Mouse (Mus musculus) kidney, postnatal 14 days (tissue): ENCODE measurements at regions not wholly inside any gene's neighbourhood (a gene's known extent, or its start where the extent isn't known, plus 50 kb on each side); places are given as distances from the start of the nearest gene placed in this dataset.
A peak's percentile ranks its signal among the peaks of the same experiment; 100 is the strongest.
"Not testable (repeated sequence)": the region's sequence is repeated elsewhere in the genome, so short reads cannot be mapped to it uniquely, and the experiment has no call there.

Experiments
- DNase-seq: peaks from one replicate; pipeline ENCODE4 v3.0.0; 2022; ENCODE audit warnings: mixed read lengths

GRCm38 (mm10) chr1:30751138-30751907 lies 122.4 kb downstream of the Phf3 start:
- no peak for DNase-seq

- no peak for DNase-seq
Observed at GRCm38 (mm10) chr1:30741955-30742354, 131.8 kb downstream of the Phf3 start.

GRCm38 (mm10) chr1:30740831-30741230 lies 132.9 kb downstream of the Phf3 start:
- peak; percentile 48 for DNase-seq

GRCm38 (mm10) chr1:30721519-30721918 lies 152.2 kb downstream of the Phf3 start:
- no peak for DNase-seq

GRCm38 (mm10) chr1:30720829-30721228 lies 152.9 kb downstream of the Phf3 start:
- DNase-seq = no peak

GRCm38 (mm10) chr1:30718578-30718977 lies 155.1 kb downstream of the Phf3 start:
- DNase-seq = no peak

GRCm38 (mm10) chr1:30716346-30716745 lies 157.4 kb downstream of the Phf3 start:
- DNase-seq = no peak

GRCm38 (mm10) chr1:30701116-30701515 lies 172.6 kb downstream of the Phf3 start:
- no peak for DNase-seq

- peak; percentile 4 for DNase-seq
Observed at GRCm38 (mm10) chr1:30700399-30701081, 173.2 kb downstream of the Phf3 start.

- DNase-seq = no peak
Observed at GRCm38 (mm10) chr1:30696342-30696741, 177.4 kb downstream of the Phf3 start.

- no peak for DNase-seq
Observed at GRCm38 (mm10) chr1:30685318-30685717, 188.4 kb downstream of the Phf3 start.

- no peak for DNase-seq
Observed at GRCm38 (mm10) chr1:30683889-30684288, 189.8 kb downstream of the Phf3 start.

- DNase-seq = no peak
Observed at GRCm38 (mm10) chr1:30639807-30640206, 233.9 kb downstream of the Phf3 start.

GRCm38 (mm10) chr1:30632760-30633159 lies 241.0 kb downstream of the Phf3 start:
- no peak for DNase-seq

GRCm38 (mm10) chr1:30627796-30628195 lies 245.9 kb downstream of the Phf3 start:
- DNase-seq = not testable (repeated sequence)

GRCm38 (mm10) chr1:30595122-30595730 lies 278.5 kb downstream of the Phf3 start:
- peak; percentile 1 for DNase-seq

- DNase-seq = no peak
Observed at GRCm38 (mm10) chr1:30594036-30594435, 279.7 kb downstream of the Phf3 start.

- DNase-seq = no peak
Observed at GRCm38 (mm10) chr1:30590721-30591120, 283.0 kb downstream of the Phf3 start.

- DNase-seq = no peak
Observed at GRCm38 (mm10) chr1:30588885-30589284, 284.8 kb downstream of the Phf3 start.

- no peak for DNase-seq
Observed at GRCm38 (mm10) chr1:30588336-30588735, 285.4 kb downstream of the Phf3 start.

GRCm38 (mm10) chr1:30584806-30585205 lies 288.9 kb downstream of the Phf3 start:
- DNase-seq = peak; percentile 25

GRCm38 (mm10) chr1:30583860-30584259 lies 289.9 kb downstream of the Phf3 start:
- DNase-seq = no peak

GRCm38 (mm10) chr1:30564757-30565156 lies 309.0 kb downstream of the Phf3 start:
- DNase-seq = no peak

- not testable (repeated sequence) for DNase-seq
Observed at GRCm38 (mm10) chr1:30548761-30549160, 325.0 kb downstream of the Phf3 start.
